Mouse (Mus musculus) cerebellum, adult 2 months (tissue): ENCODE data around the gene Atp2b2.

Source experiments
- CTCF ChIP-seq: fragments of 200-500 bp; IDR thresholded peaks from 2 replicates; pipeline ENCODE4 v1.5.1; 2011; ENCODE audit warnings: low read depth, mild to moderate bottlenecking, control low read depth, low read length, moderate library complexity, borderline replicate concordance; ENCODE audit not compliant: insufficient read depth
- POLR2A ChIP-seq: fragments of 200-500 bp; IDR thresholded peaks from 2 replicates; pipeline ENCODE4 v1.6.1; 2011; ENCODE audit warnings: low read length, control low read depth, borderline replicate concordance; ENCODE audit not compliant: insufficient read depth

GRCm38 (mm10) chr6:114011976-114012375, 30.4 kb downstream of the Atp2b2 start:
- TF ChIP-seq CTCF = no peak
- no peak for TF ChIP-seq POLR2A
